Mouse (Mus musculus): ENCODE measurements around the gene Rbbp8nl.

Gene Rbbp8nl

GRCm38 (mm10) chr2:180251838-180252237, 37.8 kb downstream of the Rbbp8nl start:
- no peak for TF ChIP-seq GATA4 (IDR thresholded peaks at IDR 0.05; ENCODE audit: insufficient replicate concordance, low read length)

GRCm38 (mm10) chr2:180250930-180251611, 38.6 kb downstream of the Rbbp8nl start:
- TF ChIP-seq GATA4 (IDR thresholded peaks at IDR 0.05; ENCODE audit: insufficient replicate concordance, low read length), result no peak

GRCm38 (mm10) chr2:180248947-180249660, 40.6 kb downstream of the Rbbp8nl start:
- TF ChIP-seq GATA4 (IDR thresholded peaks at IDR 0.05; ENCODE audit: insufficient replicate concordance, low read length), result no peak

GRCm38 (mm10) chr2:180247916-180248315, 41.8 kb downstream of the Rbbp8nl start:
- no peak for TF ChIP-seq GATA4 (IDR thresholded peaks at IDR 0.05; ENCODE audit: insufficient replicate concordance, low read length)

- TF ChIP-seq GATA4 (IDR thresholded peaks at IDR 0.05; ENCODE audit: insufficient replicate concordance, low read length), result no peak
These were observed 46.6 kb downstream of the Rbbp8nl start for GRCm38 (mm10) chr2:180243108-180243507.

GRCm38 (mm10) chr2:180238591-180238990, 51.1 kb downstream of the Rbbp8nl start:
- TF ChIP-seq GATA4 (IDR thresholded peaks at IDR 0.05; ENCODE audit: insufficient replicate concordance, low read length), result no peak

GRCm38 (mm10) chr2:180237601-180238345, 51.9 kb downstream of the Rbbp8nl start:
- TF ChIP-seq GATA4 (IDR thresholded peaks at IDR 0.05; ENCODE audit: insufficient replicate concordance, low read length), result no peak

GRCm38 (mm10) chr2:180236930-180237329, 52.7 kb downstream of the Rbbp8nl start:
- TF ChIP-seq GATA4 (IDR thresholded peaks at IDR 0.05; ENCODE audit: insufficient replicate concordance, low read length), result no peak

- no peak for TF ChIP-seq GATA4 (IDR thresholded peaks at IDR 0.05; ENCODE audit: insufficient replicate concordance, low read length)
These were observed 53.2 kb downstream of the Rbbp8nl start for GRCm38 (mm10) chr2:180236500-180236899.

- no peak for TF ChIP-seq GATA4 (IDR thresholded peaks at IDR 0.05; ENCODE audit: insufficient replicate concordance, low read length)
These were observed 53.9 kb downstream of the Rbbp8nl start for GRCm38 (mm10) chr2:180235788-180236187.

- TF ChIP-seq GATA4 (IDR thresholded peaks at IDR 0.05; ENCODE audit: insufficient replicate concordance, low read length), result no peak
These were observed 54.7 kb downstream of the Rbbp8nl start for GRCm38 (mm10) chr2:180234980-180235379.

GRCm38 (mm10) chr2:180234353-180234752, 55.3 kb downstream of the Rbbp8nl start:
- TF ChIP-seq GATA4 (IDR thresholded peaks at IDR 0.05; ENCODE audit: insufficient replicate concordance, low read length), result no peak

GRCm38 (mm10) chr2:180233101-180233904, 56.4 kb downstream of the Rbbp8nl start:
- no peak for TF ChIP-seq GATA4 (IDR thresholded peaks at IDR 0.05; ENCODE audit: insufficient replicate concordance, low read length)

GRCm38 (mm10) chr2:180230482-180230881, 59.2 kb downstream of the Rbbp8nl start:
- TF ChIP-seq GATA4 (IDR thresholded peaks at IDR 0.05; ENCODE audit: insufficient replicate concordance, low read length), result no peak

GRCm38 (mm10) chr2:180229129-180229528, 60.5 kb downstream of the Rbbp8nl start:
- TF ChIP-seq GATA4 (IDR thresholded peaks at IDR 0.05; ENCODE audit: insufficient replicate concordance, low read length), result no peak

Data from liver, adult (tissue).